Comparison of ENCODE assay signal across 11 mouse cellular contexts in the genomic region with DNA sequence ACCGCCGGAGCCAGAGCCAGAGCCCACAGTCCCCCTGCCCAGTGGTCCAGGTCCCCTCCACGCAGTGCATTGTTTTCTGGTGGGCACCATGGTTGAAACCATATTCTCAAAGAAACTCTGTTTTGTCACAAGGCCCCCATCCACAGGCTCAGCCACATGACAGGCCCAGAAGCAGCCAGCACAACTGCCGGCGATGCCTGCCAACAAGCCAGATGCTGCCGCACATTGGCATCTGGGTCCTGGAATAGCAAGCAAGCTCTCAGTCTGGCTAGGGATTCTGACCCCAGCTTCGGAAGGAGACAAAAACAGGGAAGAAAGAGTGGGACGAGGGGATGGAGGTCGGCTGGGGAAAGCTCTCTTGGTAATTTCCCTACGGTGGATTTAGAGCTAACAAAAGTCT.
DNase-seq lines count a peak whose midpoint lies in the region; ATAC-seq and TF ChIP-seq lines count a peak whose summit lies in the region.
"Had no signal": no experiment of that assay in that cellular context is flagged by ENCODE, and none has a peak within 500 bp of the region (broad histone marks: within the 10 kb centered on the region; RNA-seq: fewer than 3 reads in every experiment).

No protein-coding gene starts in this region.

- H3K4me1 ChIP-seq in hindbrain, postnatal 0 days (ENCODE audit: insufficient read depth, low read length) = no peaks in the 10 kb centered on the region
- no peaks in the 10 kb centered on the region for H3K4me1 ChIP-seq in neural tube, embryonic 14.5 days (ENCODE audit: control insufficient read depth, insufficient read depth, low read length)
- H3K4me1 ChIP-seq: embryonic facial prominence, embryonic 12.5 days; limb, embryonic 12.5 days had no signal

- H3K9me3 ChIP-seq in hindbrain, postnatal 0 days (ENCODE audit: low read length) = no peaks in the 10 kb centered on the region
- no peaks in the 10 kb centered on the region for H3K9me3 ChIP-seq in neural tube, embryonic 14.5 days (ENCODE audit: control insufficient read depth, low read length)
- H3K9me3 ChIP-seq: embryonic facial prominence, embryonic 12.5 days; limb, embryonic 12.5 days had no signal

- no peak; the same call in 1 of the 2 replicates for ATAC-seq in hindbrain, postnatal 0 days
- no peak for ATAC-seq in neural tube, embryonic 14.5 days (ENCODE audit: low read depth)

- H3K36me3 ChIP-seq in hindbrain, postnatal 0 days (ENCODE audit: insufficient read depth, low read length) = no peaks in the 10 kb centered on the region
- H3K36me3 ChIP-seq in neural tube, embryonic 14.5 days (ENCODE audit: control insufficient read depth, insufficient read depth, low read length) = no peaks in the 10 kb centered on the region
- H3K36me3 ChIP-seq: embryonic facial prominence, embryonic 12.5 days; limb, embryonic 12.5 days had no signal

- no peak for TF ChIP-seq CTCF in hindbrain, postnatal 0 days (IDR thresholded peaks at IDR 0.05; ENCODE audit: low read depth)

- 60% methylated on average over 10 of the region's 10 CpGs for WGBS in hindbrain, postnatal 0 days
- whole genome bisulfite sequencing in neural tube, embryonic 14.5 days = 76% methylated on average over 10 of the region's 10 CpGs

- H3K4me2 ChIP-seq in hindbrain, postnatal 0 days (ENCODE audit: low read depth, low read length) = no peak overlapping the region
- no peak overlapping the region for H3K4me2 ChIP-seq in neural tube, embryonic 14.5 days (ENCODE audit: low read depth, low read length)
- H3K4me2 ChIP-seq: embryonic facial prominence, embryonic 12.5 days; limb, embryonic 12.5 days had no signal

- intact Hi-C loops in heart, postnatal 25 days (cut with DNase I) = no loop called here

- 0 out of 2 replicates have a peak overlapping the region, but pooled peaks have one; percentile 22 for H3K27ac ChIP-seq in hindbrain, postnatal 0 days
- H3K27ac ChIP-seq in neural tube, embryonic 14.5 days (ENCODE audit: low read depth, low read length) = peak overlapping the region; percentile 44; the same call in 1 of the 2 replicates
- H3K27ac ChIP-seq: embryonic facial prominence, embryonic 12.5 days; limb, embryonic 12.5 days had no signal

- H3K4me3 ChIP-seq in hindbrain, postnatal 0 days (ENCODE audit: low read length) = no peak overlapping the region
- H3K4me3 ChIP-seq in neural tube, embryonic 14.5 days (ENCODE audit: low read depth, low read length) = no peak overlapping the region
- H3K4me3 ChIP-seq: embryonic facial prominence, embryonic 12.5 days; limb, embryonic 12.5 days had no signal

- 0 out of 2 replicates have a peak overlapping the region, but pooled peaks have one; percentile 17 for H3K9ac ChIP-seq in hindbrain, postnatal 0 days (replicated peaks; ENCODE audit: low read length)
- no peak overlapping the region for H3K9ac ChIP-seq in neural tube, embryonic 14.5 days (replicated peaks; ENCODE audit: low read depth, low read length)
- H3K9ac ChIP-seq: embryonic facial prominence, embryonic 12.5 days; limb, embryonic 12.5 days had no signal

- peak; percentile 16 to 22 for DNase-seq in heart, adult 18-20 months
- DNase-seq in heart, postnatal 25 days (ENCODE audit: low spot score) = no peak
- peak; percentile 27 to 34 for DNase-seq in frontal cortex, postnatal 10 days (ENCODE audit: low spot score in 2 of 2)
- DNase-seq in hindbrain, postnatal 0 days (ENCODE audit: low spot score) = peak; percentile 66
- DNase-seq in thymus, postnatal 0 days (ENCODE audit: low spot score) = no peak
- no peak for DNase-seq in adrenal gland, adult 8-10 months
- DNase-seq: kidney, adult 18-20 months; thymus, adult 2 months had no signal

- H3K27me3 ChIP-seq in hindbrain, postnatal 0 days (ENCODE audit: insufficient read depth, low read length) = no peaks in the 10 kb centered on the region
- no peaks in the 10 kb centered on the region for H3K27me3 ChIP-seq in neural tube, embryonic 14.5 days (ENCODE audit: control insufficient read depth, insufficient read depth, low read length)
- H3K27me3 ChIP-seq: embryonic facial prominence, embryonic 12.5 days; limb, embryonic 12.5 days had no signal

Comparison
In these comparisons a context has a peak if more than half of its experiments do, and no peak if none do; other contexts are left out.
1. DNase-seq: peak in heart, adult 18-20 months (2 of 2), frontal cortex, postnatal 10 days (2 of 2) and hindbrain, postnatal 0 days (single experiment); none in heart, postnatal 25 days (single experiment), thymus, postnatal 0 days (single experiment) and adrenal gland, adult 8-10 months (single experiment).